Mouse (Mus musculus): Measurements from ENCODE around the gene Pde3b.
A peak's percentile ranks its signal among the peaks of the same experiment; 100 is the strongest.
"Not testable (repeated sequence)": the region's sequence is repeated elsewhere in the genome, so short reads cannot be mapped to it uniquely, and the experiment has no call there.

The Pde3b gene

DNA sequence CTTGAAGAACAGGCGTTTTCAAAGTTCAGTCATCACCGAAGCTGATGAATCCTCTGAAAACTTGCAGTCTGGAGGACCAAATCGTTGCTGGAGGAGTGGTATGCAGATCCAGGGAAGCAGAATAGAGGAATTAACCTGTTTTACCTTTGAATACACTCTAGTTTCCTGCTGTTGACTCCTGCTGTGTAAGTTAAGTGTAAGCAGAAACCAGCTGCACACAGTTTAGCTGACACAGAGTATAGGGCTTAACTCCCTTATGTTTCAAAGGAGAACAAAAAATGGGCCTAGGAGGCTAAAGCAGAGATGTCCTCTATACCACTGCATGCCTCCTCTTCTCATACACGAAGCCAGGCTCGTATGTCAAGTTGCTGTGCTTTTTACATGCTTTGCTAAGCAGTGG, 63.8 kb downstream of the Pde3b start:
- DNase-seq (ENCODE audit: low spot score in 2 of 2) = no peak

DNA sequence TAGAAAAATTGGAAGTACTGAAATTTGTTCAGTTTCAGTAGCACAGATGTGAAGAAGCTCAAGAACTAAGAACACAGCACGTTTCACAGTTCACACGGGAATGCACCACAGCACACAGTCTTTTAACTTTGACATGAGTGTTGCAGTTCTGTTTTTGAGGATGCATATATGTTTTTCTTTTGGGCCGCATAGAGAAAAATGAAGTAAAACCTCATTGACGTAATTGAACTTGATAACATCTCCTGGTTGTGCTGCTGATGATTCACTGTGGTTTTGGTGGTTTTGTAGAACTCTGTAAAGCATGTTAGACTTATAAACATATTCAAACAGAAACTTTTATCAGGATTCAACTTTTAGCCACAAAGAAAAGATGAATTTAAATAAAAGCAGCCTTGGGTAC, 64.7 kb downstream of the Pde3b start:
- DNase-seq (ENCODE audit: low spot score in 2 of 2) = no peak

- DNase-seq (ENCODE audit: low spot score in 2 of 2) = no peak
Observed at GRCm38 (mm10) chr7:114480196-114480989, 65.3 kb downstream of the Pde3b start.

GRCm38 (mm10) chr7:114481008-114481407, 65.9 kb downstream of the Pde3b start:
- no peak for DNase-seq (ENCODE audit: low spot score in 2 of 2)

DNA sequence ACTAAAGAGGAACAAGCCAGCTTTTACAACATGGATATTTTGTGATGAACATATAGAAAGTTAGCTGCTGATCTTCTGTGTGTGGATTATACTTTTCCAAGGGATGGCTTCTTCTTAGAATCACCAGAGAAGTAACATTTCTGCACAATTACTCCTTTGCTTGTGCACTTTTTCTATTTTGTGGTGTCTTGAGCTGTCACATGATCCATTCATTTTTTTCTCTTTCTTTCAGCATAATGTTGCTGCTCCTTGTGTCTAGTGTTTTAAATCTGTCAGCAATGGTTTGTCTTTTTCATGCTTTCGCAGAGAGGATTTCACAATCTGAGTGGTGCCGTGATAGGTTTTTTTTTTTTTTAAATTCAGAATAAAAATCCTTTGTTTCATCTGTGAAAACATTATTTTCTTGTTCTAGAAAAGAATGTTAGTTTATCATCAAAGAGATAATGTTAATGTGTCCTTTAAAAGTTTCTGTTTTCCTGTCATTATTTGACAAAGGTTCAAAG, 66.4 kb downstream of the Pde3b start:
- DNase-seq (ENCODE audit: low spot score in 2 of 2) = no peak

DNA sequence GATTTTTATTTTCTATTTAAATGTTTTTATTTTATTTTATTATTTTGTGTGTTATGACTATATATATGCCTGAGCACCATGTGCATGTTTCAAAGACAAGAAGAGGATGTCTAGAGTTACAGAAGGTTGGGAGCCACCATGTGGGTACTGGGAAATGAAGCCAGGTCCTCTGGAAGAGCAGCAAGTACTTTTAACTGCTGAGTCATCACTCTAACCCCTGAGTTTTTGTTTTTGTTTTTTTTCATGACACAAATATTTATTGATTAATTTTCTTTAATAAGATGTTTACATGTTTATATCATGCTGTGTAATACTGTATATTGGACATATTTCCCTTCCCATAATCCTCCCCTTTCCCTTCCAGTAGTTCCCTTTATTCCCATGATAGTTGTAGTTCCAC, 77.5 kb downstream of the Pde3b start:
- no peak for DNase-seq (ENCODE audit: low spot score in 2 of 2)

- no peak for DNase-seq (ENCODE audit: low spot score in 2 of 2)
Observed at GRCm38 (mm10) chr7:114494033-114494432, 79.0 kb downstream of the Pde3b start.

GRCm38 (mm10) chr7:114499293-114499692, 84.2 kb downstream of the Pde3b start:
- DNase-seq (ENCODE audit: low spot score in 2 of 2) = no peak

GRCm38 (mm10) chr7:114508879-114509278, 93.8 kb downstream of the Pde3b start:
- DNase-seq (ENCODE audit: low spot score in 2 of 2) = no peak

DNA sequence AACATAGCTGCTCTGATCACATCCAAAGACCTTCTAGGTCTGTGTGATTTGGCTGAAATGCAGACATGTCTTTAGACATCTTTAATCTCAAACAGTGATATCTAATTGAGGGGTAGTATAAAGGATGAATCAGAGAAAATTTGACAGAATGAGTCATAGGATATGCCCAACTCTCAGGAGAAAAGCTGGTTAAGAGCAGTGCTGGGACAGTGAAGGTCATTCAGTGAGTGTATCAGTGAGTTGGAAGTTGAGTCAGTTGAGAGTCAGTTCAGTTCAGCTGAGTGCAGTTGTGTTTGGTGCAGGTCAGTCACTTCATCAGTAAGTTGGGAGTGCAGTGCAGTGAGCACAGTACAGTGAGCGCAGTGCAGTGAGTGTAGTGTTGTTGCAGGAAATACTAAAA, 105.0 kb downstream of the Pde3b start:
- DNase-seq (ENCODE audit: low spot score in 2 of 2) = no peak

DNA sequence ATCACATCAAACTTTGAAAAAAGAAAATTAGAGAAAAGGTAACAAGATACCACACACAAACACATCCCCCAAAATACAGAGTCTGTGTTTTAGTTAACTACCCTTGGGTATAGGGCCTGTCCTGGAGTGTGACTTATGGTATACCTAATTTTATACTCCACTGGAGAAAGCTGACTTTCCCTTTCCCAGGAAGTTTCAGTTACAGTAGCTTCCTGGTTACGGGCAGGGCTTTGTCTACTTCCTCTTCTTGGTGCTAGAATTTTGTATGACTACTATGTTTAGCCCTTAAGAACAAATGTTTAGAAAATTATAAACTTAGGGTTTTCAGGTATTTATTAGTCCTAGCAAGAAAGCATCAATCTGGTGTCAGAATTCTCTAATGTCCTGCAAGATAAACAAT, 111.2 kb downstream of the Pde3b start:
- no peak for DNase-seq (ENCODE audit: low spot score in 2 of 2)

GRCm38 (mm10) chr7:114536179-114536578, 121.1 kb downstream of the Pde3b start:
- no peak for DNase-seq (ENCODE audit: low spot score in 2 of 2)

GRCm38 (mm10) chr7:114562531-114563241, 147.6 kb downstream of the Pde3b start, which contains the start of gene Cyp2r1:
TSS of gene Cyp2r1 (minus strand) at chr7:114562972.
- peak; percentile 84 to 86 for DNase-seq (ENCODE audit: low spot score in 2 of 2)

DNA sequence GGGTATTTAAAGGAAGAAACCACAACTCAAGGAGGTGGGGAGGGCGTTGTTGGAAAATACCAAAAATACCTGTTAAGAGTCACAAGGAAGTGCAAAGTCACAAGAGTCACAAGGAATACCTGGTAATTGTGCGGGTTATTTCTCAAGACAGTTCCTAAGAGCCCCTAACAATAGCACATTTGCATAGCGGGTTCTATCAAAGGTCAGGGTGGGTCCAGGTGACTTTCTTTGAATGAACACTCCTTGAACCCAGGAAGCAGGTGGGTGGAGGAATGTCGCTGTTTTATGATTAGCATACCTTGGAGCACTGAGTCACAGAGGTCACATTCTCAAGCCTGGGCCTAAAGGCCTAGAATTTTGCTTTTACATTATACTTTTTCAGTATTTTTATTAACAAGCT, 158.8 kb downstream of the Pde3b start:
- not testable (repeated sequence) for DNase-seq (ENCODE audit: low spot score in 2 of 2)

DNA sequence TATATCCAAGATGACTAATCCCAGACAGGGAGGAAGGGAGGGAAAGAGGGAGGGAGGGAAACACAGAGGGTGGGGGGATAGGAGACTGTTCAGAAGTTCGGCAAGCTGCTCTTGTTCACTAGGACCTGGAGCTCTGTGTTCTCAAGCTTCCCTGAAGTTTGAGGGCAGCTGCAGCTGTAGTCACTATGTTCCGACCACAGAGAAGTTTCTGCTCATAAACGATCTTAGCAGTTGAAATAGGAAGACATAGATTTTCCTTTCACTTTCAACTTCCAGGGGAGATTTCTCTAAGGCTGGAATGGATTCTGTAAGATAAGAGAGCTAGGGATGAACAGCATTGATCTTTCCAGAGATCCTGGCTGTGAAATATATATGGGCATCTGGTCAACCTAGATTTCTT, 161.8 kb downstream of the Pde3b start:
- no peak for DNase-seq (ENCODE audit: low spot score in 2 of 2)

GRCm38 (mm10) chr7:114577665-114578064, 162.6 kb downstream of the Pde3b start:
- DNase-seq (ENCODE audit: low spot score in 2 of 2) = no peak

GRCm38 (mm10) chr7:114580426-114580825, 165.3 kb downstream of the Pde3b start:
- peak in 1 of 2 experiments; percentile 51 for DNase-seq (ENCODE audit: low spot score in 2 of 2)

GRCm38 (mm10) chr7:114581200-114581599, 166.1 kb downstream of the Pde3b start:
- no peak for DNase-seq (ENCODE audit: low spot score in 2 of 2)

- no peak for DNase-seq (ENCODE audit: low spot score in 2 of 2)
Observed at GRCm38 (mm10) chr7:114582441-114582840, 167.4 kb downstream of the Pde3b start.

All from urinary bladder, adult 18-20 months (tissue).